In the genomic region with DNA sequence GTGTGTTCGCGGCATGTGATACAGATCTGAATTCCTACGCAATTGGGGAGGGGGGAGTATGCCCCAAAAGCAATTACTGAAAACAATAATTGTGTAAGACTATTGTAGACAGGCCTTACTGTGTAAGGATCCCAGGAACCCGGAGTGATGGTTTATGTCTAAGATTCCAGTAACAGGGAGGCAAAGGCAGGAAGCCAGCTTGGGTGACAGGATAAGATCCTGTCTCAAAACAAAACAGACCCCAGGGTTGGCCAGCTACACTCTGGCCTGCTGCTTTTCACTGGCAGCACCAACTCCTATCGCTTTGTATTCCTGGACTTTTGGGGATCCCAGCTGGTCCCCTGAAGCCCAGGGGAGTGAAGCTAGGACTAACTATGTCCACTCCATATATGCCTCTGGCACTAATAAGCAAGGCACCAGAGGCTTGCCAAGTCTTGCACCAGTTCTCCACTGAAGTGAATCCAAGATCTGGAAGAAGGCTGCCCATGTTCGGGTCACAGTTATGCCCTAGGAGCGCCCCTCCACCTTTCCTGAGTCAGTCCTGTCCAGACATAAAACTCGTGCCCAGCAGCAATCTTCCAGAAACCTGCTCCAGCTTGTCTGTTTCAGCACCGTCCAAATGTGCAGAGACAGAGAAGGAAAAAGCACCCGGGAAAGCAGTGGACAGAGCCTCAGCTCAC, we compare ENCODE assay signal across 9 mouse cellular contexts. TPM values are rescaled to one million over a fixed set of nuclear protein-coding genes. Genes with fewer than 3 reads are reported as not detected.
DNase-seq lines count a peak whose midpoint lies in the region; ATAC-seq lines count a peak whose summit lies in the region.
"Had no signal": no experiment of that assay in that cellular context is flagged by ENCODE, and none has a peak within 500 bp of the region (broad histone marks: within the 10 kb centered on the region; RNA-seq: fewer than 3 reads in every experiment).

No protein-coding gene starts in this region.

- ATAC-seq in intestine, embryonic 15.5 days: peak; percentile 9
- ATAC-seq in lung, embryonic 16.5 days (ENCODE audit: low read depth): peak; percentile 18

- peak overlapping the region; percentile 90 for H3K27ac ChIP-seq in intestine, embryonic 15.5 days
- peak overlapping the region; percentile 95 for H3K27ac ChIP-seq in lung, embryonic 16.5 days (ENCODE audit: low read length)

- H3K4me3 ChIP-seq in intestine, embryonic 15.5 days (replicated peaks): peak overlapping the region; percentile 72
- peak overlapping the region; percentile 79 for H3K4me3 ChIP-seq in lung, embryonic 16.5 days (ENCODE audit: low read length)

- H3K36me3 ChIP-seq in intestine, embryonic 15.5 days: no peaks in the 10 kb centered on the region
- H3K36me3 ChIP-seq in lung, embryonic 16.5 days (ENCODE audit: control insufficient read depth, insufficient read depth, low read length): no peaks in the 10 kb centered on the region

- 19% methylated on average over 10 of the region's 10 CpGs for WGBS in intestine, embryonic 15.5 days
- 18% methylated on average over 10 of the region's 10 CpGs for WGBS in lung, embryonic 16.5 days

- H3K27me3 ChIP-seq in intestine, embryonic 15.5 days (replicated peaks): no peaks in the 10 kb centered on the region
- H3K27me3 ChIP-seq in lung, embryonic 16.5 days (ENCODE audit: control insufficient read depth, insufficient read depth, low read depth, low read length): no peaks in the 10 kb centered on the region

- H3K4me1 ChIP-seq in intestine, embryonic 15.5 days (replicated peaks): peaks cover 92% of the 10 kb centered on the region
- peaks cover 83% of the 10 kb centered on the region for H3K4me1 ChIP-seq in lung, embryonic 16.5 days (replicated peaks; ENCODE audit: control insufficient read depth, insufficient read depth, low read length)

- peak; percentile 50 for DNase-seq in adrenal gland, adult 2 months
- DNase-seq in adrenal gland, postnatal 25 days: no peak
- DNase-seq in ovary, postnatal 36 days (ENCODE audit: low spot score): peak; percentile 13
- no peak for DNase-seq in ovary, postnatal 10 days (ENCODE audit: low spot score)
- no peak for DNase-seq in retina, embryonic 14.5 days (ENCODE audit: low spot score)
- DNase-seq in thymus, adult 18-20 months: no peak

- H3K4me2 ChIP-seq in intestine, embryonic 15.5 days (replicated peaks): peak overlapping the region; percentile 81
- H3K4me2 ChIP-seq in lung, embryonic 16.5 days (ENCODE audit: low read depth, low read length): peak overlapping the region; percentile 88

- H3K9ac ChIP-seq in intestine, embryonic 15.5 days: peak overlapping the region; percentile 74; the same call in 1 of the 2 replicates
- H3K9ac ChIP-seq in lung, embryonic 16.5 days (ENCODE audit: low read length): peak overlapping the region; percentile 91

- no peaks in the 10 kb centered on the region for H3K9me3 ChIP-seq in intestine, embryonic 15.5 days
- H3K9me3 ChIP-seq in lung, embryonic 16.5 days (ENCODE audit: control insufficient read depth, low read length): no peaks in the 10 kb centered on the region

RNA-seq across cellular contexts. Expression of gene Bcar1, which starts 11.1 kb away (rescaled TPM):
- 10 to 100 TPM; 76.9 to 91.2 TPM for total RNA-seq in adrenal gland, adult 2 months (2021)
- 204 and 210 TPM in 2 replicates for polyA plus RNA-seq in adrenal gland, adult 2 months (2012; rRNA removed)
- 64.5 and 70.0 TPM in 2 replicates for total RNA-seq in adrenal gland, postnatal 25 days (2021)
- polyA plus RNA-seq in intestine, embryonic 15.5 days (2015; fragmentation: Nextera tagmentation; extraction: Ambion mirVana): 40.8 and 44.2 TPM in 2 replicates
- polyA plus RNA-seq in lung, embryonic 16.5 days (2015; fragmentation: Nextera tagmentation; extraction: Ambion mirVana): 49.2 and 52.1 TPM in 2 replicates
- total RNA-seq: common myeloid progenitor, adult 5-6 weeks had no signal

RNA-seq across cellular contexts. Expression of gene Ctrb1, which starts 41.7 kb away (rescaled TPM):
- under 1 TPM in 1 of 2 experiments, not detected in 1; 0.90 TPM for total RNA-seq in adrenal gland, adult 2 months (2021)
- polyA plus RNA-seq in adrenal gland, adult 2 months (2012; rRNA removed): 0.51 and 0.67 TPM in 2 replicates
- not detected in 2 replicates for total RNA-seq in adrenal gland, postnatal 25 days (2021)
- polyA plus RNA-seq in intestine, embryonic 15.5 days (2015; fragmentation: Nextera tagmentation; extraction: Ambion mirVana): 1,145 and 3,143 TPM in 2 replicates
- 1.2 TPM in 1 of 2 replicates, not detected in the other for polyA plus RNA-seq in lung, embryonic 16.5 days (2015; fragmentation: Nextera tagmentation; extraction: Ambion mirVana)
- total RNA-seq: common myeloid progenitor, adult 5-6 weeks had no signal

Comparison
In these comparisons a context has a peak if more than half of its experiments do, and no peak if none do; other contexts are left out.
1. DNase-seq: peak in adrenal gland, adult 2 months (single experiment) and ovary, postnatal 36 days (single experiment); none in adrenal gland, postnatal 25 days (single experiment), ovary, postnatal 10 days (single experiment), retina, embryonic 14.5 days (single experiment) and thymus, adult 18-20 months (0 of 2).
2. RNA of gene Ctrb1, which starts 41.7 kb away (polyA plus RNA-seq): 1,145 to 3,143 TPM in intestine, embryonic 15.5 days; 0.51 to 0.67 TPM in adrenal gland, adult 2 months and 1.2 TPM in lung, embryonic 16.5 days; every median in the first group is over 100 times any median in the second.